In genomic region chr7:49582551-49582950, GRCm38 (mm10) we compare ENCODE assay signal across 26 mouse cellular contexts. TPM values are rescaled to one million over a fixed set of nuclear protein-coding genes. Genes with fewer than 3 reads are reported as not detected.
DNase-seq lines count a peak whose midpoint lies in the region; ATAC-seq and TF ChIP-seq lines count a peak whose summit lies in the region.
"Had no signal": no experiment of that assay in that cellular context is flagged by ENCODE, and none has a peak within 500 bp of the region (broad histone marks: within the 10 kb centered on the region; RNA-seq: fewer than 3 reads in every experiment).

No protein-coding gene starts in this region.

- H3K27me3 ChIP-seq in liver, postnatal 0 days (ENCODE audit: insufficient read depth, low read length): no peaks in the 10 kb centered on the region
- H3K27me3 ChIP-seq in liver, embryonic 11.5 days (replicated peaks; ENCODE audit: control insufficient read depth, insufficient read depth, low read length): no peaks in the 10 kb centered on the region
- H3K27me3 ChIP-seq in lung, postnatal 0 days (replicated peaks; ENCODE audit: insufficient read depth, low read length): no peaks in the 10 kb centered on the region
- no peaks in the 10 kb centered on the region for H3K27me3 ChIP-seq in forebrain, embryonic 15.5 days
- H3K27me3 ChIP-seq: CH12.LX; embryonic facial prominence, embryonic 13.5 days; heart, embryonic 12.5 days; Patski had no signal

- no peak for TF ChIP-seq CTCF in liver, postnatal 0 days (IDR thresholded peaks at IDR 0.05; ENCODE audit: low read depth)
- TF ChIP-seq CTCF in lung, postnatal 0 days (IDR thresholded peaks at IDR 0.05): no peak

- H3K4me1 ChIP-seq in liver, postnatal 0 days (ENCODE audit: insufficient read depth): no peaks in the 10 kb centered on the region
- H3K4me1 ChIP-seq in liver, embryonic 11.5 days (replicated peaks; ENCODE audit: control insufficient read depth, insufficient read depth, low read length): no peaks in the 10 kb centered on the region
- H3K4me1 ChIP-seq in lung, postnatal 0 days (ENCODE audit: insufficient read depth, low read depth, low read length): peaks cover 3% of the 10 kb centered on the region; the same call in 1 of the 2 replicates
- no peaks in the 10 kb centered on the region for H3K4me1 ChIP-seq in forebrain, embryonic 15.5 days
- H3K4me1 ChIP-seq: forebrain, embryonic 12.5 days; heart, embryonic 12.5 days; hindbrain, embryonic 10.5 days had no signal

- H3K4me2 ChIP-seq in liver, postnatal 0 days (ENCODE audit: low read depth, low read length): no peak overlapping the region
- H3K4me2 ChIP-seq in liver, embryonic 11.5 days: no peak overlapping the region
- no peak overlapping the region for H3K4me2 ChIP-seq in lung, postnatal 0 days (replicated peaks; ENCODE audit: low read depth, low read length)
- no peak overlapping the region for H3K4me2 ChIP-seq in forebrain, embryonic 15.5 days (replicated peaks)
- H3K4me2 ChIP-seq: embryonic facial prominence, embryonic 13.5 days; forebrain, embryonic 12.5 days; heart, embryonic 12.5 days had no signal

- no peak overlapping the region for H3K27ac ChIP-seq in liver, postnatal 0 days (ENCODE audit: low read depth)
- H3K27ac ChIP-seq in liver, embryonic 11.5 days (ENCODE audit: low read depth, low read length): no peak overlapping the region
- peak overlapping the region; percentile 59; the same call in 1 of the 2 replicates for H3K27ac ChIP-seq in lung, postnatal 0 days (ENCODE audit: low read length)
- no peak overlapping the region for H3K27ac ChIP-seq in forebrain, embryonic 15.5 days (replicated peaks)
- H3K27ac ChIP-seq: embryonic facial prominence, embryonic 13.5 days; forebrain, embryonic 12.5 days; gastrocnemius, adult 2 months; hindbrain, embryonic 10.5 days had no signal

- ATAC-seq in liver, postnatal 0 days: peak; percentile 15; the same call in 1 of the 2 replicates
- ATAC-seq in liver, embryonic 11.5 days (replicated peaks; ENCODE audit: low FRiP score): no peak
- ATAC-seq in lung, postnatal 0 days: peak; percentile 91
- ATAC-seq in neutrophil, adult 5-6 weeks (ENCODE audit: extremely low read depth, insufficient number of reproducible peaks, low FRiP score, poor library complexity, severe bottlenecking): peak; percentile 46; the same call in 1 of the 2 replicates
- ATAC-seq in forebrain, embryonic 15.5 days (replicated peaks): no peak
- ATAC-seq: activated CD4-positive, CD25-positive, alpha-beta regulatory T cell, adult 4 months; forebrain, postnatal 0 days; Patski had no signal

- H3K36me3 ChIP-seq in liver, postnatal 0 days (replicated peaks; ENCODE audit: insufficient read depth, low read length): peaks cover 27% of the 10 kb centered on the region
- peaks cover 2% of the 10 kb centered on the region; the same call in 1 of the 2 replicates for H3K36me3 ChIP-seq in liver, embryonic 11.5 days (ENCODE audit: control insufficient read depth, insufficient read depth, low read length)
- H3K36me3 ChIP-seq in lung, postnatal 0 days (ENCODE audit: insufficient read depth, low read length): peaks cover under 1% of the 10 kb centered on the region; the same call in 1 of the 2 replicates
- H3K36me3 ChIP-seq in forebrain, embryonic 15.5 days: peaks cover 12% of the 10 kb centered on the region; the same call in 1 of the 2 replicates

- H3K9ac ChIP-seq in liver, postnatal 0 days (replicated peaks): no peak overlapping the region
- no peak overlapping the region for H3K9ac ChIP-seq in liver, embryonic 11.5 days (ENCODE audit: low read depth, low read length)
- H3K9ac ChIP-seq in lung, postnatal 0 days (replicated peaks; ENCODE audit: low read depth): no peak overlapping the region
- no peak overlapping the region for H3K9ac ChIP-seq in forebrain, embryonic 15.5 days (replicated peaks)
- H3K9ac ChIP-seq: embryonic facial prominence, embryonic 13.5 days; forebrain, embryonic 12.5 days; forebrain, postnatal 0 days; heart, embryonic 12.5 days had no signal

- no peak for DNase-seq in liver, postnatal 0 days
- no peak for DNase-seq in liver, embryonic 11.5 days (ENCODE audit: low spot score)
- DNase-seq in lung, postnatal 0 days (ENCODE audit: low spot score): peak; percentile 89
- peak; percentile 46 for DNase-seq in lung, postnatal 36 days
- DNase-seq in kidney, postnatal 4 days: no peak
- DNase-seq: adrenal gland, postnatal 14 days; cerebellum, adult 11-12 months; cerebellum, adult 9-11 months; cerebellum, postnatal 36 days; forebrain, postnatal 0 days; gastrocnemius, adult 2 months; gastrocnemius, postnatal 25 days had no signal

- TF ChIP-seq EP300 in liver, postnatal 0 days (IDR thresholded peaks at IDR 0.05; ENCODE audit: low read depth): no peak
- peak; percentile 42; the same call in 1 of the 2 replicates for TF ChIP-seq EP300 in lung, postnatal 0 days (IDR thresholded peaks at IDR 0.05)

- WGBS in liver, postnatal 0 days (ENCODE audit: insufficient replicate concordance): 61% methylated on average over 7 of the region's 7 CpGs
- 77% methylated on average over 7 of the region's 7 CpGs for WGBS in liver, embryonic 11.5 days
- 44% methylated on average over 7 of the region's 7 CpGs for WGBS in lung, postnatal 0 days
- 89% methylated on average over 7 of the region's 7 CpGs for WGBS in forebrain, embryonic 15.5 days

- H3K9me3 ChIP-seq in liver, postnatal 0 days (ENCODE audit: low read length): no peaks in the 10 kb centered on the region
- no peaks in the 10 kb centered on the region for H3K9me3 ChIP-seq in liver, embryonic 11.5 days (ENCODE audit: control insufficient read depth, low read length)
- H3K9me3 ChIP-seq in lung, postnatal 0 days (ENCODE audit: low read length): no peaks in the 10 kb centered on the region
- no peaks in the 10 kb centered on the region for H3K9me3 ChIP-seq in forebrain, embryonic 15.5 days
- H3K9me3 ChIP-seq: embryonic facial prominence, embryonic 13.5 days; forebrain, embryonic 12.5 days; hindbrain, embryonic 10.5 days had no signal

- H3K4me3 ChIP-seq in liver, postnatal 0 days (ENCODE audit: low read depth, low read length): no peak overlapping the region
- H3K4me3 ChIP-seq in liver, embryonic 11.5 days (ENCODE audit: low read depth, low read length): no peak overlapping the region
- H3K4me3 ChIP-seq in lung, postnatal 0 days (ENCODE audit: low read depth, low read length): no peak overlapping the region
- no peak overlapping the region for H3K4me3 ChIP-seq in forebrain, embryonic 15.5 days
- H3K4me3 ChIP-seq: embryonic facial prominence, embryonic 13.5 days; forebrain, embryonic 12.5 days; gastrocnemius, adult 2 months; heart, embryonic 12.5 days; hindbrain, embryonic 10.5 days had no signal

RNA-seq across cellular contexts. Expression of gene Dbx1, which starts 54.1 kb away (rescaled TPM):
- polyA plus RNA-seq in liver, postnatal 0 days (2015; fragmentation: Nextera tagmentation; extraction: Ambion mirVana): not detected in 2 replicates
- polyA plus RNA-seq in liver, embryonic 11.5 days (2014; fragmentation: Nextera tagmentation; extraction: Ambion mirVana): 0.08 TPM in 1 of 2 replicates, not detected in the other
- not detected in 2 replicates for polyA plus RNA-seq in lung, postnatal 0 days (2015; fragmentation: Nextera tagmentation; extraction: Ambion mirVana)
- not detected in 2 replicates for total RNA-seq in neutrophil, adult 5-6 weeks (2017)
- 1.5 and 1.9 TPM in 2 replicates for polyA plus RNA-seq in forebrain, embryonic 15.5 days (2015; fragmentation: Nextera tagmentation; extraction: Ambion mirVana)
- total RNA-seq: adrenal gland, adult 18-20 months; adrenal gland, postnatal 14 days; gastrocnemius, adult 2 months; gastrocnemius, postnatal 25 days; granulocyte monocyte progenitor cell, adult 5-6 weeks; heart, adult 8-10 months; heart, postnatal 25 days had no signal
- polyA plus RNA-seq: activated CD4-positive, CD25-positive, alpha-beta regulatory T cell, adult 4 months; heart, embryonic 16.5 days; Patski had no signal

Comparison
In these comparisons a context has a peak if more than half of its experiments do, and no peak if none do; other contexts are left out.
1. ATAC-seq: peak in liver, postnatal 0 days (single experiment), lung, postnatal 0 days (single experiment) and neutrophil, adult 5-6 weeks (single experiment); none in liver, embryonic 11.5 days (single experiment) and forebrain, embryonic 15.5 days (single experiment).
2. DNase-seq: peak in lung, postnatal 0 days (single experiment) and lung, postnatal 36 days (single experiment); none in liver, postnatal 0 days (single experiment), liver, embryonic 11.5 days (single experiment) and kidney, postnatal 4 days (0 of 2).